Mouse (Mus musculus): ENCODE data around the gene Gm42517. TPM values are rescaled to one million over a fixed set of nuclear protein-coding genes. Genes with fewer than 3 reads are reported as not detected.

The Gm42517 gene
- polyA plus RNA-seq (2012; rRNA removed): 0.32 and 0.35 TPM in 2 replicates

DNA sequence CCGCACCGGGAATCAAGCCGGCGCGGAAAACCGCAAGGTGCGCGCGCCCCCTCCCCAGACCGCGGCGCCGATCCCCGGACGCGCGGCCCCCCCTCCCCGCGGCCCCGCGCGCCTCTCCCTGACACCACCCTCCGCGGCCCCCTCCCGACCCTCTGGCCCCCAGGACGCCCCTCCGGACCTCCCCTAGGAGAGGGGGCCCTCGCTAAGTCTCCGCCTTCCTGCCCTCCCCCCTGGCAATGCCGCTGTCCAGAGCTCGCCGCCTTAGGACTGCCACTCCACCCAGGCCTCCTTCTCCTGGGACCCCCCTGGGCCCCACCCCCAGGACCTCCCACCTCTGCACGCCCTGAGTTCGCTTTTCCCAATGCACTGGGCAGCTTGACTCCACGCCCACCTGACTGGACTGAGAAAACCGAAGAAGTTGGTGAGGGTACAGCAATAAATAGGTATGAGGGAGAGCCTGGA is at the start of gene Gm42517:
Gene Gm42517, minus strand, starts transcription at position 52 of the 462 bp plus-strand sequence.

DNA sequence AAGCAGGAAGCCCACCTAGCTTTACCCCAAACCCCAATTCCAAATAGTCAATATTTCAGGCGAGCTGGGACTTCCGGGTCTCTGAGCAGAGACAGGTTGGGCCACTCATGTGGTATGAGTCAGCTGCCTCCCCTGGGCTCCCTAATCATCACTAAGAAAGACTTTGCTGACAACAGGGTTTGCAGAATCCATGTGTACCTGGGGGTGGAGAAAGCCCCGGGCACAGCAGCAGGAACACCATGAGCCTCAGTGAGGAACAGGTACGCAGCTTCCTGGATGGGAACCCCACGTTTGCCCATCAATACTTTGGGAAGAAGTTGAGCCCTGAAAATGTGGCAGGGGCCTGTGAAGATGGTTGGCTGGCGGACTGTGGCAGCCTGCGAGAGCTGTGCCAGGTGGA is 20.5 kb upstream of the Gm42517 start, which contains the start of gene Pde6b:
Gene Pde6b, plus strand, starts transcription at position 191 of the 400 bp plus-strand sequence.

Other genes with a start within 250 kb of the Gm42517 start
- 14.8 and 16.3 TPM in 2 replicates for gene Tmed5, start 235.3 kb downstream of the Gm42517 start, polyA plus RNA-seq (2012; rRNA removed)
- 0.71 and 0.73 TPM in 2 replicates for gene Ccdc18, start 235.0 kb downstream of the Gm42517 start, polyA plus RNA-seq (2012; rRNA removed)
- 13.7 and 13.9 TPM in 2 replicates for gene Dr1, start 99.0 kb downstream of the Gm42517 start, polyA plus RNA-seq (2012; rRNA removed)
- gene Pigg, start 55.3 kb downstream of the Gm42517 start, polyA plus RNA-seq (2012; rRNA removed): 2.8 TPM in 2 replicates
- gene Pde6b, start 20.5 kb upstream of the Gm42517 start, polyA plus RNA-seq (2012; rRNA removed): 0.01 TPM in 2 replicates
- 78.4 and 83.0 TPM in 2 replicates for gene Atp5k, start 66.5 kb upstream of the Gm42517 start, polyA plus RNA-seq (2012; rRNA removed)
- gene Mfsd7a, start 81.0 kb upstream of the Gm42517 start, polyA plus RNA-seq (2012; rRNA removed): 1.6 TPM in 2 replicates
- 4.8 and 5.7 TPM in 2 replicates for gene Pcgf3, start 93.3 kb upstream of the Gm42517 start, polyA plus RNA-seq (2012; rRNA removed)
- gene Cplx1, start 182.1 kb upstream of the Gm42517 start, polyA plus RNA-seq (2012; rRNA removed): 0.01 TPM in 2 replicates